Mouse (Mus musculus) erythroblast, embryonic 14.5 days (primary cell): ENCODE data around the gene Dgat2.

Experiments used
- GATA1 ChIP-seq: IDR thresholded peaks from 2 replicates; pipeline ENCODE4 v1.6.1; 2012; ENCODE audit warnings: low read length, inconsistent platforms, mixed read lengths
- TAL1 ChIP-seq: IDR thresholded peaks from 3 replicates; pipeline ENCODE4 v1.6.1; 2012; ENCODE audit warnings: low read length, inconsistent platforms, mixed read lengths

GRCm38 (mm10) chr7:99179271-99179670 is 3.2 kb downstream of the Dgat2 start:
- TF ChIP-seq GATA1, result no peak
- no peak for TF ChIP-seq TAL1
